Mouse (Mus musculus): ENCODE measurements around the gene Rasl10a. TPM values are rescaled to one million over a fixed set of nuclear protein-coding genes. Genes with fewer than 3 reads are reported as not detected.

Rasl10a gene
- not detected in 2 replicates for total RNA-seq (2017)

DNA sequence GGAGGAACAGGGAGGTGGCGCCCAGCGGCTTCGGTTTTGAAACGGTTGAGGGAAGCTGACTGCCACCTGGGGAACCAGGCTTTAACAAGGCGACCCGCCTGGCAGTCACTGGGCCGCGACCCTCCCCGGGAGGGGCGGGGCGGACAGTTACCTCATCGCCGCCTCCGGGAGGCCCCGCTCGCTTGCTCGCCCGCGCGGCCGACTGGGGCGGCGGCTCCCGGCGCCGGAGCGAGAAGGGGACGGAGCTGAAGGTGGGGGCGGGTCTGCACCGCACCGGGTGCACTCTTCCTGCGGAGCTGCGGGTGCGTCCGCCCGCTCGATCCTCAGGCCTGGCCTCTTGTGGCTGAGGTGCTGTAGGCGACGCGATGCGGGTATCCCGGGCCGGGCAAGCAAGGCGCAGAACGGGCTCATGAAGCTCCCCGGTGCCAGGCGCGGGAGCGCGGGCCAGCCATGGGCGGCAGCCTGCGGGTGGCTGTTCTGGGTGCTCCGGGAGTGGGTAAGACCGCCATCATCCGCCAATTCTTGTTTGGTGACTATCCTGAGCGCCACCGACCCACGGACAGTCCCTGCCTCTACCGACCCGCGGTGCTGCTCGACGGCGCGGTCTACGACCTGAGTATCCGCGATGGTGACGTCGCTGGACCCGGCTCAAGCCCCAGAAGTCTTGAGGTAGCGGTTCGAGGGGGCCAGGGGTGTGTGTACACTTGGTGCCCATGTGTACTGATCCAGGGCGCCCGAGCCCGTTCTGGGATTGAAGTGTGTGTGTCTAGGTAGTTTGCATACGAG lies at the start of gene Rasl10a:
TSS of gene Rasl10a (plus strand) at position 273 of the 786 bp plus-strand sequence.
- peak; percentile 5 to 8; a peak in 1 of 4 replicates for ATAC-seq (replicated peaks in 1 of 2; ENCODE audit: insufficient read depth in 1 of 2, low FRiP score in 2 of 2, low TSS enrichment in 1 of 2, low read depth in 1 of 2, poor library complexity in 2 of 2, severe bottlenecking in 2 of 2)

GRCm38 (mm10) chr11:5008867-5009266 lies 49.1 kb upstream of the Rasl10a start:
- ATAC-seq (replicated peaks in 1 of 2; ENCODE audit: insufficient read depth in 1 of 2, low FRiP score in 2 of 2, low TSS enrichment in 1 of 2, low read depth in 1 of 2, poor library complexity in 2 of 2, severe bottlenecking in 2 of 2), result no peak

DNA sequence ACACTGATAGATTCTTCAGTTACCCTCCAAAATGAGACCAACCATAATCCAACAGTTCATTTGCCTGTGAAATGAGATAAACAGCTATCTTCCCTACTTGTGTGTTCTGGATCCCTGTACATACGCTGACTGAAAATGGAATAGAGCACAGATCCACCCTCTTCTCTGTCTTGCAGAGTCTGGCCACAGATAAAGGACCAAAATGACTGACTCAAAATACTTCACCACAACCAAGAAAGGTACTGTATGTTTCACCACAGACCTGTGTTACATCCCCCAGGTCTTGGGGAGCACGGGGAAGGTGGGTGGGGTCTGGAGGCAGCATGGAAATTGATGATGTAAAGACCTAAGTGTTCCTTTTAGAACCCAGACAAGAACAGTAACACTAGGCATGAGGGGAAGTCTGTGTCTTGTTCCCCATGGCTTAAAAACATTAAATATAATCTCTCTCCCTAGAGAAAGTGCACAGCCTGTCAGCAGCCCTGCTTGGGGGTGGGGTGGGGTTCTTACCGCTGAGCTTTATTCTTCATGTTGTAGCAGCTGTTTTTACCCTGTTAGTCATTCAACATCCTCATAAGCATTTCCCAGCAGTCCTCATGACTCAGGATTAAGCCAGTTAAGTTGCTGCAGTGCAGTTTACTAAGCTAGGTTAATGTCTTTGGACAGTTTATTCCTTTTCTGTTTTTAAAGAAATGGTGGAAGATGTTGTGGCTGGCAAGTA lies 48.4 kb upstream of the Rasl10a start:
- no peak for ATAC-seq (replicated peaks in 1 of 2; ENCODE audit: insufficient read depth in 1 of 2, low FRiP score in 2 of 2, low TSS enrichment in 1 of 2, low read depth in 1 of 2, poor library complexity in 2 of 2, severe bottlenecking in 2 of 2)

DNA sequence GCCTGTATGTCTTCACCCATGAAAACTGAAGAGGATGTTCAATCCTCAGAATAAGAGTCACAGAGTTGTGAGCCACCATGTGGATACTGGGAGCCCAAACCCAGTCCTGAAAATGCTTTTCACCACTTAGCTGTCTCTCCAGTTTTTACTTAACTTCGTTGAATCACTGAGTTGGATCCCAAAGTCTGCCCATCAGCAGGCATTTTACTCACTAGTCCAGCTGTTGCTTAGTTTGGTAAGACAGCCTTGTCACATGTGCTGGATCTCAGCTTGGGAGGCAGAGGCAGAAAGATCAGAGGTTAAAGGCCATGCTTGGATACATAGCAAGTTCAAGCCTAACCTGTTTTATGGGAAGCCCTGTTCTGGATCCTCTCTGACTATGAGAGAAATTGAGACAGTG lies 47.7 kb upstream of the Rasl10a start:
- no peak for ATAC-seq (replicated peaks in 1 of 2; ENCODE audit: insufficient read depth in 1 of 2, low FRiP score in 2 of 2, low TSS enrichment in 1 of 2, low read depth in 1 of 2, poor library complexity in 2 of 2, severe bottlenecking in 2 of 2)

DNA sequence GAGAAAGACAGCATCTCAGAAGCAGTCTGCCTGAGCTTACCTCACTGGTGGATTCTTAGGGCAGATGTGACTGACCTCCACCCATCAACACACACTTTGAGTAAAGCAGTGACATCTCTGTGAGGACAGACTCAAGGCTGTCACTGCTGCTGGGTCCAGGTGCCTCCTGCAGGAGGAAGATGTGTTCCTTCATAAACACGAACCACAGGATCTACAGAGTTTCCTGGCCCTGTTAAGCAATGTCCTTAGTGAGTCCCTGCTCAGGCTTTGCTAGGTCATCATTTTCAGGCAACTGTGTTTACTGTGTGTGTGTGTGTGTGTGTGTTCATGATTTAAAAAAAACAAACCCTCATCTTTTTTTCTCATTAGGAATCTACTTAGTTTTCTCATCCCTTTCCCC lies 46.4 kb upstream of the Rasl10a start:
- no peak for ATAC-seq (replicated peaks in 1 of 2; ENCODE audit: insufficient read depth in 1 of 2, low FRiP score in 2 of 2, low TSS enrichment in 1 of 2, low read depth in 1 of 2, poor library complexity in 2 of 2, severe bottlenecking in 2 of 2)

GRCm38 (mm10) chr11:5012213-5012715 lies 45.7 kb upstream of the Rasl10a start:
- ATAC-seq (replicated peaks in 1 of 2; ENCODE audit: insufficient read depth in 1 of 2, low FRiP score in 2 of 2, low TSS enrichment in 1 of 2, low read depth in 1 of 2, poor library complexity in 2 of 2, severe bottlenecking in 2 of 2), result no peak

GRCm38 (mm10) chr11:5015720-5016119 lies 42.2 kb upstream of the Rasl10a start:
- peak; percentile 56 to 59; a peak in 3 of 4 replicates for ATAC-seq (replicated peaks in 1 of 2; ENCODE audit: insufficient read depth in 1 of 2, low FRiP score in 2 of 2, low TSS enrichment in 1 of 2, low read depth in 1 of 2, poor library complexity in 2 of 2, severe bottlenecking in 2 of 2)

DNA sequence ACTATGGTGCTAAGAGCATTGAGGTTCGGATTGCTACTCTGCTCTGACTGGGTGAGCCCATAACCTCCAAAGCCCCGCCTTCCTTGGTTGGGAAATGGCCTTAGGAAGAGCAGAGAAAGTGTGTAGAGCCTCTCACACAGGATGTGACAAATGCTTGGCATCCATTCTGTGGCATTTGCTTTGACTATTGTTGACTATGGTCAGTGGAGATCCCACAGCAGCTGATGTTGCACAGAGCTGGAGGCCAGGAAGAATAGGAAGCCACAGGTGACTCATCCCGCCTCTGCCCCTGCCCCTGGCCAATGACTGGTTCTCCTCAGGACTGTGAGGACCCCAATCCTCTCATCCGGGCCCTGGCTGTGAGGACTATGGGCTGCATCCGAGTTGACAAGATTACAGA lies 41.6 kb upstream of the Rasl10a start:
- no peak for ATAC-seq (replicated peaks in 1 of 2; ENCODE audit: insufficient read depth in 1 of 2, low FRiP score in 2 of 2, low TSS enrichment in 1 of 2, low read depth in 1 of 2, poor library complexity in 2 of 2, severe bottlenecking in 2 of 2)

DNA sequence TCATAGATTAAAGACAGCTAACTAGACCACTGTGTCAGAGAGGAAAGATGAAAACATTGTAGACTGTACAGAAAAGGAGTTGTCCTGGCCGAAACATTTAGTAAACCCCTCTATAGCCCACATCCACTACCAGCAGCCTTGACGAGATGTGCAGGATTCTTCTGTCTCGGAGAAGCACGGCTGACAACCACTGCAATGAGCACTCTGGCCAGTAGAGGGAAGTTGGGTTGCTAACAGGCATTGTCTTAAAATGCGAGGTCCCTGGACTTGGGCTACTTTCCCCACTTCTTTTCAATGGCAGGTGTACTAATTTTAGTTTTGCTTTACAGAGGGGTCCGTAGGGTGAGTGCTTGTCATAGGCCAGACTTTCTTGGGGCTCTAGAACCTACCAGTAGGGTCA lies 40.4 kb upstream of the Rasl10a start:
- 0 out of 4 replicates have a peak, but pooled peaks of 1 of the 2 experiments have one; percentile 22 for ATAC-seq (replicated peaks in 1 of 2; ENCODE audit: insufficient read depth in 1 of 2, low FRiP score in 2 of 2, low TSS enrichment in 1 of 2, low read depth in 1 of 2, poor library complexity in 2 of 2, severe bottlenecking in 2 of 2)

DNA sequence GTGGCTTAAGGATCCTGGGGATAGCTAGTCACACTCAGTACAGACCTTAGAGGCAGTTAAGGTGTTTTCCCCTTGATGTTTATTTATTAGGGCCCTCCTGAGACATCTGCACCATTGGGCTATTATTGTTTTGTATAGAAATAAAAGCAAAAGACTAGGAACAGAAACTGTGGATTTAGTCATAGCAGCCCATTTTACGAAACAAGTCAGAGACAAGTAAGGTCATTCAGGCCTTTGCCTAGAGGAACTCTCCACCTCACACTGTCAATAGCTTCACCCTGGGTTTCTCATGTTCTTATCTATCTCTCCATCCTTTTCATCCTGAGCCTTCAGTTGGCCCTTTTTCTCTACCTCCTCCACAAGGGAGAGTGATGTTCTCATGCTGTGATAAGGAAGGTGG lies 32.8 kb upstream of the Rasl10a start:
- ATAC-seq (replicated peaks in 1 of 2; ENCODE audit: insufficient read depth in 1 of 2, low FRiP score in 2 of 2, low TSS enrichment in 1 of 2, low read depth in 1 of 2, poor library complexity in 2 of 2, severe bottlenecking in 2 of 2), result no peak

GRCm38 (mm10) chr11:5028228-5028627 lies 29.7 kb upstream of the Rasl10a start:
- no peak for ATAC-seq (replicated peaks in 1 of 2; ENCODE audit: insufficient read depth in 1 of 2, low FRiP score in 2 of 2, low TSS enrichment in 1 of 2, low read depth in 1 of 2, poor library complexity in 2 of 2, severe bottlenecking in 2 of 2)

GRCm38 (mm10) chr11:5032706-5033105 lies 25.2 kb upstream of the Rasl10a start:
- ATAC-seq (replicated peaks in 1 of 2; ENCODE audit: insufficient read depth in 1 of 2, low FRiP score in 2 of 2, low TSS enrichment in 1 of 2, low read depth in 1 of 2, poor library complexity in 2 of 2, severe bottlenecking in 2 of 2), result no peak

GRCm38 (mm10) chr11:5033136-5033535 lies 24.8 kb upstream of the Rasl10a start:
- 0 out of 4 replicates have a peak, but pooled peaks of 1 of the 2 experiments have one; percentile 20 for ATAC-seq (replicated peaks in 1 of 2; ENCODE audit: insufficient read depth in 1 of 2, low FRiP score in 2 of 2, low TSS enrichment in 1 of 2, low read depth in 1 of 2, poor library complexity in 2 of 2, severe bottlenecking in 2 of 2)

DNA sequence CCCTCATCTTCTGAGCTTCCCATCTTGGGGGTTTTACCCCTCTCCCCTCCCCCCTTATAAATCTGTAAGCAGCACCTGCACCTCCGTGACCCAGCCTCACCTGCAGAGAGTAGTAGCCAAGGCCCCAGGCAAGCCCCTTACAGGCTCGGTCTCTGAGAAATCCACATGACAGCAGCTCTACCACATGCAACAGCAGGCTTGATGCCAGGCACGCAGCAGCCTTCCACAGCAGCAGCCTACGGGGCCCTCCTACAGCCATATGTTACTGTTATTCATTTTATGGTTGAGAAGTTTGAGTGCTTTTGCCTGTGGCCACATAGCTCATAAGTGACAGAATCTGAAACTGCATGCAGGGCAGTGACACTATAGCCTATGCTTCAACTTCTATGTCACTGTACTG lies 22.5 kb upstream of the Rasl10a start:
- no peak for ATAC-seq (replicated peaks in 1 of 2; ENCODE audit: insufficient read depth in 1 of 2, low FRiP score in 2 of 2, low TSS enrichment in 1 of 2, low read depth in 1 of 2, poor library complexity in 2 of 2, severe bottlenecking in 2 of 2)

- no peak for ATAC-seq (replicated peaks in 1 of 2; ENCODE audit: insufficient read depth in 1 of 2, low FRiP score in 2 of 2, low TSS enrichment in 1 of 2, low read depth in 1 of 2, poor library complexity in 2 of 2, severe bottlenecking in 2 of 2)
Observed at GRCm38 (mm10) chr11:5037146-5037854, 20.6 kb upstream of the Rasl10a start.

DNA sequence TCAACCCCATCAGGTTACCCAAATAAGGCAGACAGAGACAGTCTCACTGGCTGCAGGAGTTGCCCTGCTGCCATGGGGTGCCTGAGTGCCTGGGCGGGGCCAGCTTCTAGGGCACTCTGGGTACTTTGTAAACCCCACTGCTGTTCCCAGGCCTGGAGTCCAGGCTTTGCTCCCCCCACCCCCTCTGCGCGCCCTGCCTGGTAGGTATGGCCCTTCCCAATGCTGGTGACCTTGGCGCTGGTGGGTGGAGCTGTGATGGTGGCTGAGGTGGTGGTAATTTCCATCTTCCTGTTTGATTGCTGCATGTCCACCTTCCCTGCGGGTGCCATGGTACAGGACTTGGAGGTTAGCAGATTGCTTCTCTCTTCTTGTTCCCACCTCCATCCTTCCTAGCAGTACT lies 17.3 kb upstream of the Rasl10a start:
- no peak for ATAC-seq (replicated peaks in 1 of 2; ENCODE audit: insufficient read depth in 1 of 2, low FRiP score in 2 of 2, low TSS enrichment in 1 of 2, low read depth in 1 of 2, poor library complexity in 2 of 2, severe bottlenecking in 2 of 2)

DNA sequence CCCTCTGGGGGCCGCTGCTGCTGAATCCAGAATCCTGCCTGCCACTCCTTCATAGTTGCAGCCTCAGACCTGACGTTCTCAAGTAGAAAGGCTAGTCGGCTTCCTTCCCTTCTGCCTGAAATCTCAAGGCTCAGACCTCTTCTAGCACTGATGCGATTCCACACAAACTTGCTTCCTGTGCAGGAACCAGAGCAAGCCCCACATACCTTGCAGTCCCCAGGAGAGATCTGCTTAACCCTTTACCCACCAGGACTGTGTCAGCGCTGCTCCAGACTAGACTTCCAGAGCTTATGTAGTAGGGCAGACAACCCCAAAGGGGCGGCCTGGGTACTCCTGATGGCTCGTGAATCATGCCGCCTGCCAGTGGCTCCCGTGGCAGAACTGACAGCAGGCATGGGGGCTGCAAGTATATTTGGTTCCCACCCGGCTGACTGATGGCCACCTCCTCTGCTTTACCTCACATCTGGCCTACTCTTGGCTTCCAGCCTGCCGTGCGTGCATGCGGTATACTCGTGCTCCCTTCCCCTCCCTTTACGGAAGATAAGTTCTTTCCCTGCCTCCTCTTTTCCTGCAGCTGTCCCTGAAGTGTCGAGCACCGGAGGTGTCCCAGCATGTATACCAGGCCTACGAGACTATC lies 16.7 kb upstream of the Rasl10a start:
- no peak for ATAC-seq (replicated peaks in 1 of 2; ENCODE audit: insufficient read depth in 1 of 2, low FRiP score in 2 of 2, low TSS enrichment in 1 of 2, low read depth in 1 of 2, poor library complexity in 2 of 2, severe bottlenecking in 2 of 2)
